Mouse (Mus musculus) spleen, adult 12 weeks (tissue): Measurements from ENCODE around the gene Mdfic.
A peak's percentile ranks its signal among the peaks of the same experiment; 100 is the strongest.

Source experiments
- DNase-seq: peaks from one replicate; pipeline ENCODE4 v3.0.0; 2022; ENCODE audit warnings: low spot score

Mdfic gene

GRCm38 (mm10) chr6:15742591-15743149 is 22.2 kb downstream of the Mdfic start:
- no peak for DNase-seq

- no peak for DNase-seq
These were observed 22.9 kb downstream of the Mdfic start for GRCm38 (mm10) chr6:15743291-15743792.

- no peak for DNase-seq
These were observed 23.3 kb downstream of the Mdfic start for GRCm38 (mm10) chr6:15743793-15744192.

GRCm38 (mm10) chr6:15745313-15745712 is 24.9 kb downstream of the Mdfic start:
- DNase-seq, result no peak

GRCm38 (mm10) chr6:15745891-15746290 is 25.4 kb downstream of the Mdfic start:
- no peak for DNase-seq

GRCm38 (mm10) chr6:15747396-15748155 is 27.1 kb downstream of the Mdfic start:
- no peak for DNase-seq

- no peak for DNase-seq
These were observed 27.8 kb downstream of the Mdfic start for GRCm38 (mm10) chr6:15748236-15748635.

- DNase-seq, result no peak
These were observed 28.5 kb downstream of the Mdfic start for GRCm38 (mm10) chr6:15748943-15749342.

GRCm38 (mm10) chr6:15750101-15750500 is 29.6 kb downstream of the Mdfic start:
- no peak for DNase-seq

- DNase-seq, result no peak
These were observed 30.9 kb downstream of the Mdfic start for GRCm38 (mm10) chr6:15751375-15751774.

GRCm38 (mm10) chr6:15752160-15752559 is 31.7 kb downstream of the Mdfic start:
- DNase-seq, result no peak

GRCm38 (mm10) chr6:15753208-15753607 is 32.7 kb downstream of the Mdfic start:
- DNase-seq, result no peak

- no peak for DNase-seq
These were observed 37.9 kb downstream of the Mdfic start for GRCm38 (mm10) chr6:15758394-15758793.

- DNase-seq, result no peak
These were observed 40.3 kb downstream of the Mdfic start for GRCm38 (mm10) chr6:15760750-15761149.

- no peak for DNase-seq
These were observed 43.6 kb downstream of the Mdfic start for GRCm38 (mm10) chr6:15764039-15764438.

GRCm38 (mm10) chr6:15767460-15767859 is 47.0 kb downstream of the Mdfic start:
- no peak for DNase-seq

GRCm38 (mm10) chr6:15770128-15770527 is 49.7 kb downstream of the Mdfic start:
- no peak for DNase-seq

GRCm38 (mm10) chr6:15777070-15777469 is 56.6 kb downstream of the Mdfic start:
- DNase-seq, result no peak

- no peak for DNase-seq
These were observed 59.7 kb downstream of the Mdfic start for GRCm38 (mm10) chr6:15780127-15780526.

- no peak for DNase-seq
These were observed 60.2 kb downstream of the Mdfic start for GRCm38 (mm10) chr6:15780688-15781087.

- peak; percentile 41 for DNase-seq
These were observed 69.4 kb downstream of the Mdfic start for GRCm38 (mm10) chr6:15789523-15790500.
